Mouse (Mus musculus) T-helper 1 cell (primary cell): ENCODE measurements at regions not wholly inside any gene's neighbourhood (a gene's known extent, or its start where the extent isn't known, plus 50 kb on each side); places are given as distances from the start of the nearest gene placed in this dataset.

Experiments
- in situ Hi-C: fragments of 300-600 bp; cut with MboI, MseI; formaldehyde crosslinking; loops from one replicate; pipeline ENCODE4 v1.15.1; 2025; ENCODE audit warnings: high pct_unique_total_duplicates

DNA sequence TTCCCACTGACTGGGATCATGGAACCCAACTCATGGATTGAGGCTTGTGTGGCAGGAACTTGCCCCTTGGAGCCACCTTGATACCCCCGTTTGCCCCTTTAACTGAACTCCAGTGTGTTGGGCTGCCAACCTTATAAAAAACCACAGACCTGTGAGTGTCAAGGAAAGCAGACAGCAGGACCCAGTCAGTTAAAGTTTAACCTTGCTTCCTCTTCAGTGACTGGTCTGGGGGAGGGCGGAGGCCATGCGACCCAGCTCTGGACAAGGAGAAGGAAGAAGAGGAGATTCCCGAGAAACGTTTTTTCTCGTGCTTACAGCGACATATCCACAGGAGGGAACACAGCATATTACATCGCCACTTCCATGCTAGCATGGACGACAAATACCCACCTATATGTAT is 281.9 kb upstream of the Zfp64 start:
- in situ Hi-C loops: no loop called here

DNA sequence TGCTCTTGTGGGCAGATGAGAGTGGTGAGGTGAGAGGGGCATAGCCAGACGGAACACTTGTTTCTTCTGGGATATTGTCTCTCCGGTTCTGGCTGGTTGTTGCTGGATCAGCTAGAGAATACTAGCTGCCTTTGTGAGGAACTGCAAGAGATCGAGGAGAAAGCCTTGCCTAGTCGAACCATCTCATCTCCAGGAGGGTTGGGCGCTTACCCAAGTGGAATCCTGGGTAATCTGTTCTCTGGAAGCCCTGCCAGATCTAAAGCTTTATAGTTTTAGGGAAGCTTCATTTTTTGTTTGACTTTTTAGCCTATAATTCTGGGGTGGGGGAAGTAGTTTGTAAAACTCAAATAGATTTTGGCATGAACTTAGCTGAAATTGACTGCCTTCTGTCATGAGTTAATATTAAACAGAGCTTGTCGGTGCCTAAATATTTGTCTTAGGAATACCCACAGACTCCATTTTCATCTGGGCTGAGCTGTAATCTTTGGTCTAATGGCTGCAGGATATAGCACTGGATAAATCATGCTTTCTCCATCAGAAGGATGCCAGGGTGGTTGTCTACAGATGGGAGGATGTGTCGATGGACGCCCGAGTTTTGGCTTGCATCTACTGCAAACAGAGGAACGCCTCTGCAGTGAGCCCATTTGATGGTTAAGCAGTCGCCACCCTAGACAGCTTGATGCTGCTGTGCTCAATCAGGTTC is 279.1 kb upstream of the Zfp64 start:
- in situ Hi-C loops: no loop called here

DNA sequence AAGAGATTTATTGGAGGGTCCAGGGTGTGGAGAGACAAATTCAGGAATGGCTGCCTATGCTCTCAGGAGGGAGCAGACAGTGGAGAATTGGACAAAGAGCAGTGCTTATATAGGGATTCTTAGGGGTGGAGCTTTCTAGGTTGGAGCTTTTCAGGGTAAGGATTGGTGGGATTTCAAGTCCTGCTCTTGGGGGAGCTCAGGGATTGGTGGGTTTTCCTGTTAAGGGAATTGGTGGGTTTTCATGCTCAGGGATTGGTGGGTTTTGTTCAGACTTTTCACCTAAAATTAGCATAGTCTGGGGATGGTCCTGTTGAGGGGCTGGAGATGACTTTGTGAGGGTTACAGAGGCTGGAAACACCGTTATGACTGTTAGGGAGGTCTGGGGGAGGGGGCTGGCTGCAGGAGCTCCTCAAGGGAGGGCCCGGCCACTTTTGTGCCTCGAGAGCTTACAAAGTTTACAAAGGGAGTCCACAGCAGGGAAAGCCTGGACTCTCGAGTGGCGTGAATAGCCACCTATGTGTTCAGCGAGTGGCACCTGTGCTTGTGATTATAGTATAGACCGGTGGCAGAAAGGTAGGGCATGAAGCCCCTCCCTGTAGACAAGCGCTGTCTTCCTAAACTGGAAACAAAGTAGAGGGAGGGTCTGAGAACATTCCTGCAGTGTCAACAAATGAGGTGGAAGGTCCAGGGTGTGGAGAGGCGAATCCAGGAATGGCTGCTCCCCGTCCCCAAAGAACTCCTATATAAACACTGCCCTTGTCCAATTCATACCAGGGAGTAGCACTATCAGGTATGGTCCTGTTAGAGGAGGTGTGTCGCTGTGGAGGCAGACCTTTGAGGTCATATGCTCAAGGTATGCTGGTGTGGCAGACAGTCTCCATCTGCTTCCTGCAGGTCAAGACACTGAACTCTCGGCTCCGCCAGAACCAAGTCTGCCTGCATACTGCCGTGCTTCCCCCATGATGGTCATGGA is 278.1 kb upstream of the Zfp64 start:
- in situ Hi-C loops: no loop called here

DNA sequence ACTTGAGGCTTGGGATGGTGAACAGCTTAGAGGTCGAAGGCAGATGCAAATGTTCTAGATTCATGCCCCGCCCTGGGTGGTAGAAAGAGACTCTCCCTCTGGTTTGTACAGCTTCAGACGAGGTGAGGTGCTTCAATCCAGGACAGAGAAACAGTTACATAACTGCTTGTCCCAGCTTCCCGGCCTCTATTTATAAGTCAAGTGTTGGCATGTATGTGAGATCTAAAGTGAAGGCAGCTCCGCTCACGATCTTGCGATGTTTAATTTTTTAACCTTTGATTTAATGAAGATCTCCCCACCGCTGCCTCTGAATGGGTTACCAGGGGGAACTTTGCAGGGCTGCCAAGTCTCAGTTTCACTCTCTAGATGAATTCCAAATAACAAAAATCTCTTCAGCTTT is 266.9 kb upstream of the Zfp64 start:
- in situ Hi-C loops: no loop called here

DNA sequence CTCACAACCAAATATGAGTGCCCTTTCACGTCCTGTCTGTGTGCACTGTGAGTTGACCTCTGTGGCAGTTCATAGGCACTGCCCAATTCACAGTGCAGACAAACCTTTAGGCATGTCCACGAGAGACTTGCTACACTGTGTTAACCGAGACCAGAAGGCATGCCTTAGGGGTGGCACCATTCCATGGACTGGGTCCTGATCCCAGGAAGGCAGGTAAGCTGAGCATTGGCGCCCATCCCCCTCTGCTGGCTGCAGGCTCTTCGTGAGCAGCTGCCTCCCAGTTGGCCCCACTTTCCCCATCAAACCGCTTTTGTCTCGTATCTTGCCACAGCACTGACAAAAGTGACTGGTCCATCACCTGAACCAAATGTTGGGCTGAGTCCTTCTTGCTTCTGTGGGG is 265.8 kb upstream of the Zfp64 start:
- in situ Hi-C loops: no loop called here

DNA sequence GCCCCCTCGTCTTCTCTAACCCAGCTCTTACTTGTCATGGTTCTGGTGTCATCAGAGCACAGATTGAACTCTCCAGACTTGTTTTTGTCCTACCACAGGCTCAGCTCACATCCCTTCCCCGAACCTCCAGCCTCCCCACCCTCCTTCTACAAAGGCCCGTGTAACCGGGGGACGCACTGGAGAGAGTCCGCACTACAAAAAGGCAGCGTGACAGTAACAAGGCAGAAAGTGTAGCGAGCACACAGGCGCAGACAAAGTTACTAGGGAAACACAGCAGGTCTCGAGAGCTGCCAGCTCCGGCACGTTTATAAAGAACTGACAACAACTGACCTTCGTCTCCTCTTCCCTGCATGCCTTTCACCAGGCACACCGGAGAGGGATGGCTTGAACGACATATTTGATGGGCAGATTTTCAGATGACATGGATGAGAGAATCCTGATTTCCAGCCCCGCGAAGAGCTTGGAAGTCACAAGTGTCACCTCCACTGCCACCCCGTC is 260.2 kb upstream of the Zfp64 start:
- in situ Hi-C loops: no loop called here

DNA sequence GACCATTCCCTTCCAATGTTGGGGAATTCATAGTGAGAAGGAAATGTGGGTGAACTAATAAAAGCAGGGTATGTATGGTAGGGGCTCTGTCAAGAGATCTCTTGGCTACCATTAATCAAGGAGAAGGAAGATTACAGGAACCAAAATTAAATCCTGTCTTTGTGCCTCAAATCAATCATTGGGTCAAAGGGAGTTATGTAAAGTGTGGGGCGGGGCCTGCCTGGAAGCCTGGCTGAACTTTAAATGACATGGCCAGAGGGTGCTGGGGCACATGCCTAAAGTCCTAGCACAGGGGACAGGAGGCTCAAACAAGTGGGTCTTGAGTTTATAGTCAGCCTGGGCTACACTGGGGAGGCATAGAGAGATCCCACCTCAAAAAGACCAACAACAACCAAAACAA is 259.0 kb upstream of the Zfp64 start:
- in situ Hi-C loops: no loop called here

DNA sequence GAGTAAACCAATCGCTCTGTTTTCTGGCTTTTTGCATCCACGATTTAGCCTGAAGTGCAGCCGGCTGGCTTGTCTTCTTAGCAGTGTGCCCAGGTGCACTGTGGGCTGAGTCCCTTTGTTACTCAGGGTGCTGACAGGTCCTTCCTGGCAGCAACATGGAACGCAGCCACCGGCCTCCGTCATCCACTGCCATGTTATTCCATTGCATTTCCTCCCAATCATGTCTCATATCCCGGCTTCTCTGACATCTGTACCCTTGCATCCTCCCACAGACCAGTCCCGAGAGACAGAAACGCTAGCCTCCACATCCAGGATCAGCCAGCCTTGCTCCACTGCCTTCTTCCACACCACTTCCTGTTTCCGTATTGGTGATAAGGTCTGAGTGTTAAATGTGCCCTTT is 257.9 kb upstream of the Zfp64 start:
- in situ Hi-C loops: no loop called here

DNA sequence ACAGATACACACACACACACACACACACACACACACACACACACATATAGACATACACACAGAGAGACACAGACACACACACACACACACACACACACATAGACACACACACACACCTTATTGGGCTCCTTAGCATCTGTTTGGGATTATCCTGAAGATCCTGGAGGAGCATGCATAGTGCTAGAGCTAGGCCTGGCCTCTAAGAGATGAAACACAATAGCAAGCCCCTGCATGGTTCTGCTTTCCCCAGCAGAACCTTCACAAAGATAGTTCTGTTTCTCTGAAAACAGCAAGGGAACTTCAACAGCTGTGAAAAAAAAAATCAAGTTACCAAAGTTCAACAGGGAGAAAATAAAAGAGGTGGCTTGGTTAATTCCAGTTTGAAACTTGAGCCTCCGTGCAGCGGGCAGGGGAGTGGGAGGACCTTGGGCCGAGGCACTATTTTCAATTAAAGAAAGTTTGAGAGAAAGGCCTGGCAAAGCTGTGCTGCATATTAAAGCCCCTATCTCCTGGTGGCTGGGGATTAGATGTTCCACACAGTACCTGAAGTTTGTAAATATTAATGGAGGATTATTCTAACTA is 257.4 kb upstream of the Zfp64 start:
- in situ Hi-C loops: no loop called here

DNA sequence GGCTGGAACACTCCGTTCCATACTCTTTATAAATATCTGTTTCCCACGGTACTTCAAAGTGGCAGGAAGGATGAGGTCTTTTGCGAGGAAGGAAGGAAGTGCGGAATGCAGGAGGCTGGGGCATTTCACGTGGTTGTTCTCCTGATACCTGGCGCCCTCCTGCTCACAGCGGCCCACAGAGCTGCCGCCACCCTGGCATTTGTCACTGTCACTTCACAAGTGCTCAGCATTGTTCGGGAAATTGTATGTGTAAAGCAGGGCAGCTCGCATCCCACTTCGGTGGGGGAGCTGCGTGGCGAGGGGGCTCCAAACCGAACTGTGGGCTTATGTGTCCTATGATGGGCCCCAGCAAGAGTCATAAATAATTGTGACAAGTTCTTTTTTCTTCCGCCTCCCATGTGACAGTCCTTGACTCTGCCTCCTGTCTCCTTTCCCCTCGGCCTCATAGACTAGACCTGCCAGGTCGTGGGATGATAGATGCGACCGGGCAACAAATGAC is 248.9 kb upstream of the Zfp64 start:
- in situ Hi-C loops: no loop called here

DNA sequence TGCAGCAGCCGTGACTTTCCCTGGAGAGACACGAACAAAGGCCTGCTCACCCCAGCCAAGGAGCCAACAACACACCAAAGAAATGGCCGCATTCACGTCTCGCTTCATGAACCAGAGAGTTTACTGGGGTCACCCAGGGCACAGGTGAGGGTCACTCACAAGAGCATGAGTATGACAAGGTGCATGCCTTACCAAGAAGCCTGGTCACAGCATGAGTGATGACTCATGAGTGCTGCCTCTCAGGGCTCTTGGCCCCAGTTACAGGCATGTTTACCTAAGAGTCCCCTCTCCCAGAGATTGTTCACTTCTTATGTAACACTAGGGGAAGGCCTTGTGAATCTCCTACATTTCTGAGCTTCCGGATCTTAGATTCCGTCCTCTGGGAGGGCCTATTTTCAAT is 236.6 kb upstream of the Zfp64 start:
- in situ Hi-C loops: no loop called here

DNA sequence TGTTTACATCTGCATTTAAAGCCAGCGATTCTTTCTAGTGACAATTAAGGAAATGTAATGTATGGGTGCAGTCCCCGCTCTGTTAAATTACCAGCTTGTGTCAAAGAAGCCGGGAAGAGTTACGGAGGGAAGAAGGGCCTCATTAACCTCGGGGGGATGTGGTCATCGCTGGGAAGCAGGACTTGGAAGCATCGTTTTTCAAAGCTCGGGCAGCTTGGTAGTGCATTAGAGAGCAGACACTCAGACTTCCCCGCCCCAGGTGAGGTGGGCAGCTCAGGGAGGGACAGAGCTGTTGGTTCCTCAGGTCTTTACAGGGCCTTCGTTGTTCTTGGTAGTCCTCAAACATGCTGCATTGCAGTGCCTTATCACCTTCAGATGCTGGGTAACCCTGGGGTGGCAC is 236.1 kb upstream of the Zfp64 start:
- in situ Hi-C loops: no loop called here

DNA sequence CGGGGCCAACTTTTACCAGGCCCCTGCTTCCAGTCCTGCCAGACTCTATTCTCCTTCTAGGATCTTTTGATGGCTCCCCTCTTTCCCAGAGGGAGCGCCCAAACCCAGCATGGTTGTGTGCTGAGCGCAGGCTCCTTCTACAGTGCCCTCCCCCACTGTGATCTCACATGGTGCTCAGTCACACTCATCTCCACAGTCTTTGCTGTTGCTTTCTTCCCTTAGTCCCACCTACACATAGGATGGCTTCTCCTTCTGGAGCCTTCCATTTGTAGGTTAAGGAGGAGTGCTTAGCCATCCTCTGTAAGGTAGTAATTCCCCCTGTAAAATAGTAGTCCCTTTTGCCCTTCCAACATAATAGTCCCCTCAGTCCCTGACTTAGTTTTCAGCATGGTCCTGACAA is 222.2 kb upstream of the Zfp64 start:
- in situ Hi-C loops: no loop called here

DNA sequence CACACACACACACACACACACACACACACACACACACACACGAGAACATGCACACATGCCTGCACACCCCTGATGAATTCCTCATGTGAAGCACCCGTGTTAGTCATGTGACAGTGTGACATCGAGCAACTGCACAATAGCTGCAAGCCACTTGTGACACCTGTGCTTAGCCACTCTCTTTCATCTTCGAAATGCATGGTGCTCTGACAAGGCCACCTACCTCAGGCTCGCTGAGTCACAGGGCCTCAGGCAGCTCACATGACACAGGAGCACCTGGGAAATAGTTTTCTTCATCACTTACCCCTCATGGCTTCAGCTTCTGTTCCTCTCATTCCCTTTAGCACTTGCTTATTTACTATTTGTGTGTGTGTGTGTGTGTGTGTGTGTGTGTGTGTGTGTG is 213.4 kb upstream of the Zfp64 start:
- in situ Hi-C loops: no loop called here

DNA sequence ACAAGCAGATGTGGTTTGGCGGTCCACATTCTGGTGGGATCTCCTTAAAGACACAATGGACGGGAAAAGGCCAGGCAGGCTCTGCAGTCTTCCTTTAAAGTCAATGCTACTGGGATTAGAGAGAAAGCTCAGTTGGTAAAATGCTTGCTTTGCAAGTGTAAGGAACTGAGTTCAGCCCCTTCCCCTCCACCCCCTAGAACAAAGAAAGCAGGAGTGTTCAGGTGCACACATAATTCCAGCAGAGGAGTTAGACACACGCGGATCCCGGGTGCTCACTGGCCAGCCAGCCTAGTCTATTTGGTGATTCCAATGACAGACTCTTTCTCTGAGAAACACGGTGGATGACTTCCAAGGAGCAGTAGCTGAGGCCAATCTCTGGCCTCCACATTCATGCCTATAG is 213.0 kb upstream of the Zfp64 start:
- in situ Hi-C loops: no loop called here

DNA sequence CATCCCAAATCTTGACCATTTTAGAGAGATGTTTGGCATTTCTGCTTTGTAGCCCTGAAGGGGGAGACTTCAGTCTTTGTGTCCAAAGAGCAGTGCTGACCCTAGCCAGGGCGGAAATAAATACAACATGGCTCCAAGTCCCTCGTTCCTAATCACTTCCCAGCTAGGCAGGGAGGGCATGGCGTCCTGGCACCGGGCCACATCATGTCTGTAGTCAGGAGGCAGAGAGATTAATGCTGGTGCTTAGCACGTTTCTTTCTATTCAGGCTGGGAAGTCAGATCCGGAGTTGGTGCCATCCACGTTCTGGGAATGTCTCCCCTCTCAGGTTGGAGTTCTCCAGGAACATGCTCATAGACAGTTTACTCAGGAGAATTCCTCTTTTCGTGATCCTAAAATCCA is 206.3 kb upstream of the Zfp64 start:
- in situ Hi-C loops: no loop called here

DNA sequence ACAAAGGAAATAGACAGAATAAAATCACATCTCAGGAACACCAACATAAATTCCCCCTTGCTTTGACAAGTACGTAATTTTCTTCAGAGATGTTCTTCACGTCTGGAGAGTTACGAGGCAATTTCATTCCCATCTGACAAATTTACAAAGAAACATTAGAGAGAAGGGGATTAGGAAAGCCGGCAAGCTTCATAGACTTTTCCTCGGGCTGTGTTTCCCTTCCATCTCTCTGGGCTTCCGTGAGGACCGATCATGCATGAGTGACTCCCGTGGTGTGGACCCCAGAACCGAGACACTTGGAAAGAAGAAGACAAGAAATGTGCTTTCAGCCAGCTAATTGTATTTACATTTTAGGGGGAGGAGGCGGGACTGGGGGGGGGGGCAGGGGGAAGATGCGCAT is 203.4 kb upstream of the Zfp64 start:
- in situ Hi-C loops: no loop called here

DNA sequence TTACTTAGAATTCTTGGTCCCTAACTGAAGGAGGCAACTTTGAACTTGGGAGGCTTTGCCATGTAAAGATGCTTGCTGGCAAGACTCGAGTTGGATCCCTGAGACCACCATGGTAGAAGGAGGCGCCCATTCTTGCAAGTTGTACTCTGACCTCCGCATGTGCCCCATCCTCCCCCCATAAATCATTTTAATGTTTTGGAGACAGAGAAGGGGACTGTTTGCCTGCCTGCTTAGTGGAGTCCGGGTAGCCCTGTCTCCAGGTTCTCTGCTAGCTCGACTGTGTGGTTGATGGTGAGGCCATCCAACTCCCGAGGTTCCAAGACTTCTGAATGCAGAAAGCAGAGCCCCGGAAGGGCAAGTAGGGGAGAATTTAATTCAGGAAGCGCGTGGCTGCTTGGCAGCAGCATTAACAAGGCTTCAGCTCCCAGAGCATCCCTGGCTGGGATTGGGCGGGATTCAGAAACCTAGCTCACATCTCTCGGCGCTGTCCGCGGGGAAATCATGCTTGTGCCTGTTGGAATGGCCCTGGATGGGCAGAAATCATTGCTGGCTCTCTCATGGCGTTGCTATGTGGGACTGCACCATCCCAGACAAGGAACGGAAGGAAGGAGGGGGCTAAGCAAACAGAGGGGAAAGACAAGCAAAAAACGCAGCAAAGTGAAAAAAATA is 202.8 kb upstream of the Zfp64 start:
- in situ Hi-C loops: no loop called here

DNA sequence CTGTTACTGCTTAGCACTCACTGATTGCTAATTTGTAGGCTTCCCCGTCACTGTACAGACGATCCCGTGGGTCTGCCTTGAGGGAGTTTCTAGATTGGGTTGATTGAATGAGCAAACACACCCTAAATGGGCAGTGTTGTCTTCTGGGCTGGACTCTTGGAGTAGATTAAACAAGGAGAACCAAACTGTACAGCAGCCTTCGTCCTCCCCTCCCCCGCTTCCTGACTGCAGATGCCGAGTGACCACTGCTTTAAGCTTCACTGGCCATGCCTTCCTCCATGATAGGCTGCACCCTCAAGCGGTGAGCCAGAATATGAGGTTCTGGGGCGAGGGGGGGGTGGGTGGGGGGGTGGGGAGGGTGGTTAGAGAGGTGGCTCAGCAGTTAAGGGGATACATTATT is 201.5 kb upstream of the Zfp64 start:
- in situ Hi-C loops: no loop called here

DNA sequence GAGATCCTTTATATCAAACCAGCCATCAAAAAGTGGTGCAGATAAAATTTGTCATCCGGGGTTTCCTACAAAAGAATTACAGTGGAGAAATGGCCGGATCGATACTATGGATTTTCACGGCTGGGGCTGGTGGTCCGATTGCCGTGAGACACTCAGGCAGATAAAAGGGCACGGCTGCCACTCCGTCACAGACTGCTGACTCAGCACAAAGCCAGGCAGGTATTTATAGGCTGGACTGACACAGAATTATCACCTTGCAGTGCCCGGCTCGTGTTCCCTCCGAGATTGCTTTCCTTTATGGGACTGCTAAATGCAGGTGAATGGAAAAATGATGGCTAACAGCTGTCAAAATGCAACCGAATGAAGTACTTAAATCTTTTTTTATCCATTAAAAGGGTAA is 199.5 kb upstream of the Zfp64 start:
- in situ Hi-C loops: no loop called here

DNA sequence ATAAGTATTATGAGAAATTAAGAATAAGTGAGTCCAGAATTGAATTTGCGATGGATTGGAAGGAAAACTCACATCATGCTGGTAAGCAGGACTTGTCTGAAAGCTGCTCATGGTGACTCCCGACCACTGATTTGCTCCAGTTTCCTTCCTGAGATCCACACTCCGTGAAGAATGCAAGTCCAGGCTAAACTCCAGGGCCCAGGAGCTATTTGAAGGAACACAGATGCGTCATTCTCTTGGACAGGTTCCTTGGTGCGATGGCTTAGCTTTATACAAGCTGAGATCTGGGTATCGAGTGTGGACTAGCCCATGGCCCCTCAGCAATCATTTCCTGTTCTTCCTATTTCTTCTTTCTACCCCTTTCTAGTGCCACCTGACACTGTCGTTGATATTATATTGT is 192.3 kb upstream of the Zfp64 start:
- in situ Hi-C loops: no loop called here

DNA sequence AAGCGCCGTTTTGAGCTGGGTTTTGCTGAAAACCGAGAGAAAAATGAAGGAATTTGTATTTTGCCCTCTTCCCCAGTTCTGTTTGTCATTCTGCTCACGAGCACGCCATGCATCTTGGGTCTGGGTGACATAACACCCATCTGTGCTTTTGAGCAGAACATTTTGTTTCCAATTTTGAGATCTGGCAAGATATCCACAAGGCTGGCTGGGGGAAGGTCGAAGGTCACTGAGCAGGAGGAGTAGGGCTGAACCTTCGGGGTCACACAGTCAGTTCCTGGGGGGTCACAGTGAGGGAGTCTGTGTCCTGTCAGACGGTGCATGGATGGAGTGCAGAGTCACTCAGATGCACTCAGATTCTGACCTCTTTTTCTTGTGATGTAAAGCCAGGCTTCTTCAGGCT is 186.8 kb upstream of the Zfp64 start:
- in situ Hi-C loops: no loop called here
